Mouse (Mus musculus) cortical plate, adult 2 months (tissue): ENCODE data around the gene Smg1.

Experiments used
- CTCF ChIP-seq: fragments of 200-500 bp; IDR thresholded peaks from 2 replicates; pipeline ENCODE4 v1.5.1; 2011; ENCODE audit warnings: mild to moderate bottlenecking, control low read depth, low read length; ENCODE audit not compliant: insufficient read depth; ENCODE audit errors: extremely low read depth
- POLR2A ChIP-seq: fragments of 200-500 bp; IDR thresholded peaks from 2 replicates; pipeline ENCODE4 v1.6.1; 2011; ENCODE audit warnings: mild to moderate bottlenecking, low read length, control low read depth; ENCODE audit not compliant: insufficient read depth; ENCODE audit errors: extremely low read depth

GRCm38 (mm10) chr7:118111128-118111527 is 132.3 kb downstream of the Smg1 start:
- no peak for TF ChIP-seq CTCF
- TF ChIP-seq POLR2A = no peak
